14 mouse cellular contexts compared by ENCODE assay signal in genomic region chr1:137334137-137334536, GRCm38 (mm10).
DNase-seq lines count a peak whose midpoint lies in the region; ATAC-seq and TF ChIP-seq lines count a peak whose summit lies in the region.
"Had no signal": no experiment of that assay in that cellular context is flagged by ENCODE, and none has a peak within 500 bp of the region (broad histone marks: within the 10 kb centered on the region; RNA-seq: fewer than 3 reads in every experiment).

No protein-coding gene starts in this region.

- no peak overlapping the region for H3K27ac ChIP-seq in kidney, adult 2 months (ENCODE audit: insufficient read depth, low read depth, low read length)
- H3K27ac ChIP-seq in lung, postnatal 0 days (ENCODE audit: low read length) = no peak overlapping the region
- H3K27ac ChIP-seq: embryonic facial prominence, embryonic 15.5 days; forebrain, embryonic 13.5 days; neural tube, embryonic 15.5 days had no signal

- TF ChIP-seq CTCF in kidney, adult 2 months (conservative IDR thresholded peaks at IDR 0.05; ENCODE audit: insufficient read depth, insufficient read length, low read depth, low read length) = 0 out of 2 replicates have a peak, but pooled peaks have one; percentile 5
- peak; percentile 61 for TF ChIP-seq CTCF in lung, postnatal 0 days (IDR thresholded peaks at IDR 0.05)

- TF ChIP-seq POLR2A in kidney, adult 2 months (IDR thresholded peaks at IDR 0.05; ENCODE audit: low read depth, low read length) = no peak

- no peak overlapping the region for H3K4me3 ChIP-seq in kidney, adult 2 months (ENCODE audit: insufficient read depth, low read depth, low read length)
- no peak overlapping the region for H3K4me3 ChIP-seq in lung, postnatal 0 days (ENCODE audit: low read depth, low read length)
- H3K4me3 ChIP-seq: embryonic facial prominence, embryonic 15.5 days; forebrain, embryonic 13.5 days; neural tube, embryonic 15.5 days had no signal

- ATAC-seq in lung, postnatal 0 days = no peak
- ATAC-seq in inflammation-experienced regulatory T-cells, adult 6 months = no peak
- ATAC-seq: forebrain, embryonic 13.5 days had no signal

- no peaks in the 10 kb centered on the region for H3K9me3 ChIP-seq in lung, postnatal 0 days (ENCODE audit: low read length)
- H3K9me3 ChIP-seq: embryonic facial prominence, embryonic 15.5 days; forebrain, embryonic 13.5 days; neural tube, embryonic 15.5 days had no signal

- no peak for TF ChIP-seq EP300 in lung, postnatal 0 days (IDR thresholded peaks at IDR 0.05)

- H3K4me2 ChIP-seq in lung, postnatal 0 days (replicated peaks; ENCODE audit: low read depth, low read length) = no peak overlapping the region
- H3K4me2 ChIP-seq: embryonic facial prominence, embryonic 15.5 days; forebrain, embryonic 13.5 days; neural tube, embryonic 15.5 days had no signal

- no peaks in the 10 kb centered on the region for H3K36me3 ChIP-seq in kidney, adult 2 months (ENCODE audit: control insufficient read depth, insufficient read depth, low read length)
- no peaks in the 10 kb centered on the region for H3K36me3 ChIP-seq in lung, postnatal 0 days (ENCODE audit: insufficient read depth, low read length)
- H3K36me3 ChIP-seq: embryonic facial prominence, embryonic 15.5 days; neural tube, embryonic 15.5 days had no signal

- no peaks in the 10 kb centered on the region for H3K4me1 ChIP-seq in kidney, adult 2 months (ENCODE audit: control insufficient read depth, insufficient read depth, low read length)
- H3K4me1 ChIP-seq in lung, postnatal 0 days (ENCODE audit: insufficient read depth, low read depth, low read length) = no peaks in the 10 kb centered on the region

- H3K27me3 ChIP-seq in kidney, adult 2 months (replicated peaks; ENCODE audit: control insufficient read depth, insufficient read depth, low read length) = no peaks in the 10 kb centered on the region
- H3K27me3 ChIP-seq in lung, postnatal 0 days (replicated peaks; ENCODE audit: insufficient read depth, low read length) = no peaks in the 10 kb centered on the region
- H3K27me3 ChIP-seq: embryonic facial prominence, embryonic 15.5 days; forebrain, embryonic 13.5 days; neural tube, embryonic 15.5 days had no signal

- peak; percentile 6 for DNase-seq in adrenal gland, postnatal 14 days
- no peak for DNase-seq in adrenal gland, postnatal 10 days
- no peak for DNase-seq in kidney, adult 2 months
- DNase-seq in kidney, adult 11 months = no peak
- no peak for DNase-seq in lung, postnatal 0 days (ENCODE audit: low spot score)
- no peak for DNase-seq in lung, postnatal 4 days
- DNase-seq in R1 (ENCODE audit: low read depth, low spot score) = peak; percentile 16
- DNase-seq: adrenal gland, postnatal 36 days; heart, postnatal 36 days; kidney, postnatal 4 days had no signal

- H3K9ac ChIP-seq in lung, postnatal 0 days (replicated peaks; ENCODE audit: low read depth) = no peak overlapping the region
- H3K9ac ChIP-seq: embryonic facial prominence, embryonic 15.5 days; forebrain, embryonic 13.5 days; neural tube, embryonic 15.5 days had no signal

- WGBS in kidney, adult 2 months = 88% methylated on average over 2 of the region's 2 CpGs
- WGBS in lung, postnatal 0 days = 91% methylated on average over 2 of the region's 2 CpGs

Comparison
In these comparisons a context has a peak if more than half of its experiments do, and no peak if none do; other contexts are left out.
1. DNase-seq: peak in adrenal gland, postnatal 14 days (single experiment) and R1 (single experiment); none in adrenal gland, postnatal 10 days (single experiment), kidney, adult 2 months (single experiment), kidney, adult 11 months (single experiment), lung, postnatal 0 days (single experiment) and lung, postnatal 4 days (0 of 2).